Mouse (Mus musculus) megakaryocyte, embryonic 14.5 days (primary cell): ENCODE results near the gene Gpr141. TPM values are rescaled to one million over a fixed set of nuclear protein-coding genes. Genes with fewer than 3 reads are reported as not detected.
A peak's percentile ranks its signal among the peaks of the same experiment; 100 is the strongest.
"Not testable (repeated sequence)": the region's sequence is repeated elsewhere in the genome, so short reads cannot be mapped to it uniquely, and the experiment has no call there.

ENCODE experiments used
- H3K27me3 ChIP-seq: replicated peaks from 2 replicates; pipeline ENCODE3; 2012; ENCODE audit warnings: inconsistent platforms
- H3K36me3 ChIP-seq: replicated peaks from 2 replicates; pipeline ENCODE3; 2012; ENCODE audit warnings: low read length, inconsistent platforms, mixed read lengths
- H3K4me1 ChIP-seq: 2 replicates; pipeline ENCODE4 v1.6.1; 2012; ENCODE audit warnings: inconsistent platforms
- H3K4me3 ChIP-seq: replicated peaks from 2 replicates; pipeline ENCODE3; 2012; ENCODE audit warnings: moderate library complexity, mild to moderate bottlenecking, inconsistent platforms
- H3K9me3 ChIP-seq: 2 replicates; pipeline ENCODE4 v1.6.1; 2012; ENCODE audit warnings: inconsistent platforms
- FLI1 ChIP-seq: IDR thresholded peaks from 2 replicates; pipeline ENCODE4 v1.6.1; 2012; ENCODE audit warnings: low read length, inconsistent platforms, mixed read lengths
- GATA1 ChIP-seq: IDR thresholded peaks from 3 replicates; pipeline ENCODE4 v1.6.1; 2012; ENCODE audit warnings: mixed read lengths, low read length, inconsistent platforms, borderline replicate concordance
- polyA plus RNA-seq: library from polyadenylated mRNA; stranded (reverse); fragments of >175 nt; gene quantifications from 2 replicates; pipeline ENCODE4 v1.2.3, GENCODE M21; 2012; ENCODE audit warnings: low replicate concordance; ENCODE audit not compliant: insufficient read depth

The Gpr141 gene
- polyA plus RNA-seq, 1 experiment = 0.13 TPM

DNA sequence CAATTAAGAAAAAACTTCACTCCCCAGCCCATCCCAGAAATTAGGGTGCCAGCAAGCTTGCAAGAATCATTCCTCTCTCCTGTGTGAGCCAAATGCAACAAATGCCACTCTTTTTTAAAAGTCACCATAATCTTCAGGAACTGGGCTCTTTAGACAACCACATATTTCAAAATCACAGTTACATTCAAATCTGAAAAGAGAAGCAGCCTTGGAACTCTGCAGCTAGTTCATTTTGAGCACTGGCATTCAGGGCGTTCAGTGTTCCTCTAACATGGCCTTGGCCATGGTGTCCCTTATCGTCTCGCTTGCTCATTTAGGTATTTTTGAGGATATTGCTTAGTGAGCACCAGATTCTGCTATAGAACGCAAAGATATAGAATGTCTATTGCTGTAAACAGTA is 4.1 kb downstream of the Gpr141 start:
- Histone ChIP-seq H3K4me1 (peaks cover 4% of the 10 kb centered on the region; the same call in 1 of the 2 replicates), H3K9me3 (no peaks in the 10 kb centered on the region), H3K4me3 (no peak overlapping the region), H3K36me3 (no peaks in the 10 kb centered on the region), H3K27me3 (no peaks in the 10 kb centered on the region)
- TF ChIP-seq FLI1 = no peak
- no peak for TF ChIP-seq GATA1

GRCm38 (mm10) chr13:19819243-19819642 is 4.8 kb downstream of the Gpr141 start:
- Histone ChIP-seq H3K36me3 (no peaks in the 10 kb centered on the region), H3K27me3 (no peaks in the 10 kb centered on the region), H3K4me1 (peaks cover 4% of the 10 kb centered on the region; the same call in 1 of the 2 replicates), H3K4me3 (no peak overlapping the region), H3K9me3 (no peaks in the 10 kb centered on the region)
- no peak for TF ChIP-seq GATA1
- TF ChIP-seq FLI1 = no peak

GRCm38 (mm10) chr13:19794942-19795341 is 29.1 kb downstream of the Gpr141 start:
- no peak for TF ChIP-seq GATA1
- no peak for TF ChIP-seq FLI1
- Histone ChIP-seq H3K27me3 (no peaks in the 10 kb centered on the region), H3K9me3 (no peaks in the 10 kb centered on the region), H3K36me3 (no peaks in the 10 kb centered on the region), H3K4me3 (no peak overlapping the region), H3K4me1 (no peaks in the 10 kb centered on the region)

DNA sequence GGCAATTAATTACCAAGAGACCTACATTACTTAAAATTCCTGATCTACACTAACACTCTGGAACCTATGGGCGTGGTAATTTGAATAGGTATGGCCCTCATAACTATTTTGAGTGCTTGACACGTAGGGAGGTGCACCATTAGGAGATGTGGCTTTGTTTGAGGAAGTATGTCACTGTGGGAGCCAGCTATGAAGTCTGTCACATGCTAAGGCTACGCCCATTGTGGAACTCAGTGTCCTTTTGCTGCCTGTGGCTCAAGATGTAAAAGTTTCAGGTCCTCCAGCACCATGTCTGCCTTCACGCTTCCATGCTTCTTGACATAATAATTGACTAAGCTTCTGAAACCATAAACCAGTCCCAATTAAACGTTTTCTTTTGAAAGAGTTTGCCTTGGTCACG is 29.6 kb downstream of the Gpr141 start:
- no peaks in the 10 kb centered on the region for H3K9me3 ChIP-seq
- no peak for TF ChIP-seq GATA1
- no peaks in the 10 kb centered on the region for H3K36me3 ChIP-seq
- peak overlapping the region; percentile 20 for H3K4me3 ChIP-seq
- no peaks in the 10 kb centered on the region for H3K4me1 ChIP-seq
- no peaks in the 10 kb centered on the region for H3K27me3 ChIP-seq

DNA sequence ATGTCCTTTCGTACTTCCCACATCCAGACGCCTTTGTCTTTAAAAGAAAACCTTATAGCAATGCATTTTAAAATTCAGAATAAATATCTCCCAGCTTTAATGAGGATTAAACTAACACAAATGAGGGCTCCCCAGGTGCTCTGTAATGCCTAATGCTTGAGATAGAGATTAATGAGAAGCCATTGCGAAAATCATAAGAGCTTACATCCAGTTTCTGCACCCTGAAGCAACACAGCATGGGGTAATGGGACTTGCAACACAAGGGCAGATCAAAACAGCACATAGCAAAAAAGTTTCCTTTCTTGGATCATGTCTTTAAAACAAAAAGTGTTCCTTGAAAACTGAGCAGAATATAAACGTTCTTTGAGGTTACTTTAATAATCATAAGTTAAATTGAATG is 30.3 kb downstream of the Gpr141 start:
- Histone ChIP-seq H3K27me3 (no peaks in the 10 kb centered on the region), H3K36me3 (no peaks in the 10 kb centered on the region), H3K4me1 (no peaks in the 10 kb centered on the region), H3K9me3 (no peaks in the 10 kb centered on the region), H3K4me3 (no peak overlapping the region)
- TF ChIP-seq FLI1 (no peak), GATA1 (no peak)

GRCm38 (mm10) chr13:19787946-19788345 is 36.1 kb downstream of the Gpr141 start:
- not testable (repeated sequence) for H3K4me3 ChIP-seq, H3K36me3 ChIP-seq, H3K4me1 ChIP-seq, H3K27me3 ChIP-seq, H3K9me3 ChIP-seq

- Histone ChIP-seq H3K4me3 (no peak overlapping the region), H3K27me3 (no peaks in the 10 kb centered on the region), H3K4me1 (no peaks in the 10 kb centered on the region), H3K36me3 (no peaks in the 10 kb centered on the region), H3K9me3 (peaks cover 4% of the 10 kb centered on the region; the same call in 1 of the 2 replicates)
- no peak for TF ChIP-seq FLI1
- TF ChIP-seq GATA1 = no peak
Measured at GRCm38 (mm10) chr13:19770163-19770562, 53.9 kb downstream of the Gpr141 start.

- TF ChIP-seq GATA1 = no peak
- no peaks in the 10 kb centered on the region for H3K27me3 ChIP-seq
- no peaks in the 10 kb centered on the region for H3K36me3 ChIP-seq
- no peaks in the 10 kb centered on the region for H3K9me3 ChIP-seq
- no peaks in the 10 kb centered on the region for H3K4me1 ChIP-seq
- H3K4me3 ChIP-seq = no peak overlapping the region
Measured at GRCm38 (mm10) chr13:19767202-19767601, 56.9 kb downstream of the Gpr141 start.

DNA sequence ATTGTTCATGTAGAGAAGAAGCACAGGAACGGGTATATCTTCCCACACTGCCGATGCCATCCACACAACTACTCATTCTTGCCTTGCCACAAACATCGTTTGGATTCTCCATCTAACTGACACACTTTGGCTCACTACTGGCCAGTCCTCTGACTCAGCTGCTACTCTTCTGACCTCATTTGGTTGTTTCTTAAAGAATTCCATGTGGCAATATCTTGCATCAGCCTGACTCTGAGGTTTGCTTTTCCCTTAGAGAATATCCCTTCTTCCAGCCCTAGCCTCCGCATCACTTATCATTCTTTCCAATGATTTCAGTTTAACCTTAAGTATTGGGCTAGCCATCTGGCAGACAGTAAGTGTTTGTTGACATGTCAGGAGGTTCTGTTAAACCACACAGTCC is 59.8 kb downstream of the Gpr141 start:
- Histone ChIP-seq H3K4me3 (no peak overlapping the region), H3K36me3 (no peaks in the 10 kb centered on the region), H3K4me1 (no peaks in the 10 kb centered on the region), H3K27me3 (no peaks in the 10 kb centered on the region), H3K9me3 (no peaks in the 10 kb centered on the region)
- TF ChIP-seq GATA1 (no peak), FLI1 (no peak)

DNA sequence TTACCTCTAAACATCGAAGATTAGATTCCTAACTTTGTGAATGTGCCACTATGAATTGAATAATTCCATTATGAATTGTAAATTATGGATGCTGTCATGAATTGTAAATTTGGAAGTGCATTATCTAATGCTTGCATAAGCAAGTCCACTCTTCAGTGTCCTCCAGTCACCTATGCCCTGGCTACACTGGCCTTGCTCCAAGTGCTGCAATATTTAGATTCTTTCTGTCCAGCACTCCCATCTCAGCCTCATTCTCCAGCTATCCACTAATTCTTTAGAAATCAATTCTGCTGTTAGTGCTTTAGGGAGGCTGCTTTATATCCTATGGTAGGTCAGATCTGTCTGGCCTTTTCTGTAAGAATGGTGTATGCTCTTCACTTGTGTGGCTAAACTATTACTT is 60.8 kb downstream of the Gpr141 start:
- TF ChIP-seq FLI1 (no peak), GATA1 (no peak)
- Histone ChIP-seq H3K4me3 (no peak overlapping the region), H3K4me1 (no peaks in the 10 kb centered on the region), H3K27me3 (no peaks in the 10 kb centered on the region), H3K36me3 (no peaks in the 10 kb centered on the region), H3K9me3 (no peaks in the 10 kb centered on the region)

DNA sequence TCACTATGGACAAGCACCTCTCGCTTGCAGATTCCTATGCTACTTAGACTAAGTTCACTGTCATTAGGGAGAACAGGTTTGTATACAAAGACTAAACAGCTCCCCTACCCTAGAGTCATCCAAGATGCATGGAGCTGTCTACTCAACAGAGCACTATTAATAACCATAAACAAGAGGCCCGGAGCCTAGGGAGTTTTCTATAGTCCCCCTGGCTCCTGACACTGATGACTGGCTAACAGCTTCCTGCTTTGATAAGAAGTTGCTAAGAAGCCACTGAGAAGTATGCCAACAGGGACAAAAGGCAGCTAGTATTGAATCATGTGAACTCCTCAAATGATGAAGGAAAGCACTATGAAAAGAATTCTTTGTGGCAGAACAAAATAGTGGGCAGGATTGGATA is 78.3 kb downstream of the Gpr141 start:
- no peak for TF ChIP-seq FLI1
- no peak for TF ChIP-seq GATA1
- H3K4me3 ChIP-seq = no peak overlapping the region

More for the DNA sequence above, 78.3 kb downstream of the Gpr141 start:
- Histone ChIP-seq H3K9me3 (no peaks in the 10 kb centered on the region), H3K27me3 (no peaks in the 10 kb centered on the region), H3K4me1 (peaks cover 4% of the 10 kb centered on the region; the same call in 1 of the 2 replicates), H3K36me3 (no peaks in the 10 kb centered on the region)
